Comparison of ENCODE assay signal across 9 mouse cellular contexts in genomic region chr6:142964076-142964530, GRCm38 (mm10). TPM values are rescaled to one million over a fixed set of nuclear protein-coding genes. Genes with fewer than 3 reads are reported as not detected.
DNase-seq lines count a peak whose midpoint lies in the region; ATAC-seq and TF ChIP-seq lines count a peak whose summit lies in the region.
"Had no signal": no experiment of that assay in that cellular context is flagged by ENCODE, and none has a peak within 500 bp of the region (broad histone marks: within the 10 kb centered on the region; RNA-seq: fewer than 3 reads in every experiment).

TSS of gene St8sia1 (minus strand) at chr6:142964452.

- H3K4me3 ChIP-seq in gastrocnemius, adult 2 months: peak within 1 kb of the TSS; percentile 61
- peak within 1 kb of the TSS; percentile 79 for H3K4me3 ChIP-seq in forebrain, embryonic 10.5 days
- peak within 1 kb of the TSS; percentile 70 for H3K4me3 ChIP-seq in hindbrain, postnatal 0 days (ENCODE audit: low read length)
- peak within 1 kb of the TSS; percentile 72 for H3K4me3 ChIP-seq in midbrain, embryonic 16.5 days (ENCODE audit: low read depth, low read length)

- WGBS in forebrain, embryonic 10.5 days: under 1% methylated on average over 45 of the region's 45 CpGs
- WGBS in hindbrain, postnatal 0 days: 2% methylated on average over 35 of the region's 45 CpGs
- under 1% methylated on average over 42 of the region's 45 CpGs for WGBS in midbrain, embryonic 16.5 days

- intact Hi-C loops in gastrocnemius, adult 2 months (cut with DNase I): no loop called here
- intact Hi-C loops in gastrocnemius, postnatal 14 days (cut with DNase I; ENCODE audit: low total_unique reads): loop anchor here (10.0 kb wide), 1 partner anchor 179 kb away; no protein-coding TSS in a partner anchor
- intact Hi-C loops in left cerebral cortex, postnatal 14 days (cut with DNase I): loop anchor here (2.0 to 5.0 kb wide), 3 partner anchors 87 to 183 kb away; no protein-coding TSS in a partner anchor

- no peak for TF ChIP-seq CTCF in gastrocnemius, adult 2 months (IDR thresholded peaks at IDR 0.05)
- TF ChIP-seq CTCF in hindbrain, postnatal 0 days (IDR thresholded peaks at IDR 0.05; ENCODE audit: low read depth): no peak

- peak within 1 kb of the TSS; percentile 86 for H3K9ac ChIP-seq in hindbrain, postnatal 0 days (replicated peaks; ENCODE audit: low read length)
- H3K9ac ChIP-seq in midbrain, embryonic 16.5 days (ENCODE audit: low read depth, low read length): peak within 1 kb of the TSS; percentile 85

- peaks cover 25% of the 10 kb centered on the region for H3K4me1 ChIP-seq in forebrain, embryonic 10.5 days
- peaks cover 9% of the 10 kb centered on the region for H3K4me1 ChIP-seq in hindbrain, postnatal 0 days (ENCODE audit: insufficient read depth, low read length)
- peaks cover 23% of the 10 kb centered on the region for H3K4me1 ChIP-seq in midbrain, embryonic 16.5 days (ENCODE audit: control insufficient read depth, insufficient read depth, low read length)

- no peak within 1 kb of the TSS for H3K27ac ChIP-seq in gastrocnemius, adult 2 months
- peak within 1 kb of the TSS; percentile 91 for H3K27ac ChIP-seq in forebrain, embryonic 10.5 days
- H3K27ac ChIP-seq in hindbrain, postnatal 0 days: peak within 1 kb of the TSS; percentile 96
- H3K27ac ChIP-seq in midbrain, embryonic 16.5 days (ENCODE audit: low read length): peak within 1 kb of the TSS; percentile 97

- peaks cover 23% of the 10 kb centered on the region for H3K27me3 ChIP-seq in forebrain, embryonic 10.5 days (ENCODE audit: poor library complexity, severe bottlenecking)
- H3K27me3 ChIP-seq in hindbrain, postnatal 0 days (ENCODE audit: insufficient read depth, low read length): no peaks in the 10 kb centered on the region
- H3K27me3 ChIP-seq in midbrain, embryonic 16.5 days (ENCODE audit: control insufficient read depth, insufficient read depth, low read depth, low read length): no peaks in the 10 kb centered on the region

- peak; percentile 78 for ATAC-seq in hindbrain, postnatal 0 days
- ATAC-seq in midbrain, embryonic 16.5 days: peak; percentile 74

- H3K9me3 ChIP-seq in forebrain, embryonic 10.5 days: no peaks in the 10 kb centered on the region
- H3K9me3 ChIP-seq in hindbrain, postnatal 0 days (ENCODE audit: low read length): no peaks in the 10 kb centered on the region
- H3K9me3 ChIP-seq in midbrain, embryonic 16.5 days (replicated peaks; ENCODE audit: control insufficient read depth, low read length, poor library complexity, severe bottlenecking): no peaks in the 10 kb centered on the region

- 0 out of 2 replicates have a peak, but pooled peaks cover 6% of the 10 kb centered on the region for H3K36me3 ChIP-seq in forebrain, embryonic 10.5 days (replicated peaks)
- H3K36me3 ChIP-seq in hindbrain, postnatal 0 days (ENCODE audit: insufficient read depth, low read length): no peaks in the 10 kb centered on the region
- H3K36me3 ChIP-seq in midbrain, embryonic 16.5 days (ENCODE audit: control insufficient read depth, insufficient read depth, low read length): peaks cover 5% of the 10 kb centered on the region; the same call in 1 of the 2 replicates

- peak within 1 kb of the TSS; percentile 86 for H3K4me2 ChIP-seq in hindbrain, postnatal 0 days (ENCODE audit: low read depth, low read length)
- H3K4me2 ChIP-seq in midbrain, embryonic 16.5 days (ENCODE audit: low read length): peak within 1 kb of the TSS; percentile 60

- DNase-seq in gastrocnemius, adult 2 months: no peak
- no peak for DNase-seq in gastrocnemius, postnatal 14 days
- peak; percentile 13 for DNase-seq in adrenal gland, postnatal 25 days
- DNase-seq in forebrain, embryonic 10.5 days (ENCODE audit: extremely low spot score, low spot score): peak; percentile 63
- peak; percentile 79 for DNase-seq in hindbrain, postnatal 0 days (ENCODE audit: low spot score)
- DNase-seq in left cerebral cortex, postnatal 14 days (ENCODE audit: low spot score in 2 of 2): peak; percentile 49 to 53
- peak; percentile 74 to 78 for DNase-seq in thymus, postnatal 36 days

RNA-seq across cellular contexts. Expression of gene St8sia1, which starts in this region (rescaled TPM):
- under 1 TPM; 0.11 to 0.23 TPM for total RNA-seq in gastrocnemius, adult 2 months (2021)
- under 1 TPM; 0.16 to 0.42 TPM for total RNA-seq in gastrocnemius, postnatal 14 days (2021)
- 1.2 and 1.5 TPM in 2 replicates for total RNA-seq in adrenal gland, postnatal 25 days (2021)
- 2.3 and 2.6 TPM in 2 replicates for polyA plus RNA-seq in forebrain, embryonic 10.5 days (2016; fragmentation: Nextera tagmentation; extraction: Ambion mirVana)
- total RNA-seq in hindbrain, postnatal 0 days (2014; rRNA removed): 14.8 and 18.0 TPM in 2 replicates
- 3.2 and 3.7 TPM in 2 replicates for polyA plus RNA-seq in hindbrain, postnatal 0 days (2015; fragmentation: Nextera tagmentation; extraction: Ambion mirVana)
- total RNA-seq in left cerebral cortex, postnatal 14 days (2021): 10 to 100 TPM; 22.1 to 24.0 TPM
- polyA plus RNA-seq in midbrain, embryonic 16.5 days (2015; fragmentation: Nextera tagmentation; extraction: Ambion mirVana): 7.5 and 8.3 TPM in 2 replicates
- polyA plus RNA-seq: C2C12 had no signal

Comparison
In these comparisons a context has a peak if more than half of its experiments do, and no peak if none do; other contexts are left out.
1. DNase-seq: peak in adrenal gland, postnatal 25 days (single experiment), forebrain, embryonic 10.5 days (single experiment), hindbrain, postnatal 0 days (single experiment), left cerebral cortex, postnatal 14 days (2 of 2) and thymus, postnatal 36 days (2 of 2); none in gastrocnemius, adult 2 months (single experiment) and gastrocnemius, postnatal 14 days (single experiment).
2. Peak in every context shown above with its lines, with median percentiles within 50 percentile points of each other: H3K4me3 ChIP-seq.